Mouse (Mus musculus): ENCODE results near the gene Gbp7. TPM values are rescaled to one million over a fixed set of nuclear protein-coding genes. Genes with fewer than 3 reads are reported as not detected.
"Not testable (repeated sequence)": the region's sequence is repeated elsewhere in the genome, so short reads cannot be mapped to it uniquely, and the experiment has no call there.

Gene Gbp7
- polyA plus RNA-seq, 1 experiment = 6.4 TPM

GRCm38 (mm10) chr3:142559632-142560228 is 29.6 kb downstream of the Gbp7 start, which contains the start of gene Gbp3:
Gene Gbp3 (plus strand): TSS chr3:142560026.
- peak within 1 kb of the TSS; percentile 48 for H3K27ac ChIP-seq (ENCODE audit: insufficient read depth, low read length)
- TF ChIP-seq POLR2A (IDR thresholded peaks at IDR 0.05; ENCODE audit: low read depth, low read length) = peak; percentile 42; the same call in 1 of the 2 replicates
- no peak for TF ChIP-seq CTCF (IDR thresholded peaks at IDR 0.05; ENCODE audit: borderline replicate concordance, insufficient read depth, low read length)
- peak within 1 kb of the TSS; percentile 37 for H3K4me3 ChIP-seq (ENCODE audit: insufficient read depth, low read length)
- H3K4me1 ChIP-seq (ENCODE audit: control insufficient read depth, insufficient read depth, low read length) = no peaks in the 10 kb centered on the region; the same call in 1 of the 2 replicates

- peak overlapping the region; percentile 48 for H3K27ac ChIP-seq (ENCODE audit: insufficient read depth, low read length)
- no peaks in the 10 kb centered on the region; the same call in 1 of the 2 replicates for H3K4me1 ChIP-seq (ENCODE audit: control insufficient read depth, insufficient read depth, low read length)
- 0 out of 2 replicates have a peak, but pooled peaks have one; percentile 34 for TF ChIP-seq POLR2A (IDR thresholded peaks at IDR 0.05; ENCODE audit: low read depth, low read length)
- TF ChIP-seq CTCF (IDR thresholded peaks at IDR 0.05; ENCODE audit: borderline replicate concordance, insufficient read depth, low read length) = peak; percentile 98
- H3K4me3 ChIP-seq (ENCODE audit: insufficient read depth, low read length) = peak overlapping the region; percentile 37
These were observed 30.3 kb downstream of the Gbp7 start for GRCm38 (mm10) chr3:142560296-142560948.

- Histone ChIP-seq H3K4me1 (ENCODE audit: control insufficient read depth, insufficient read depth, low read length) (no peaks in the 10 kb centered on the region; the same call in 1 of the 2 replicates), H3K27ac (ENCODE audit: insufficient read depth, low read length) (no peak overlapping the region), H3K4me3 (ENCODE audit: insufficient read depth, low read length) (no peak overlapping the region)
- no peak for TF ChIP-seq POLR2A (IDR thresholded peaks at IDR 0.05; ENCODE audit: low read depth, low read length)
- TF ChIP-seq CTCF (IDR thresholded peaks at IDR 0.05; ENCODE audit: borderline replicate concordance, insufficient read depth, low read length) = no peak
These were observed 31.0 kb downstream of the Gbp7 start for GRCm38 (mm10) chr3:142561045-142561646.

- Histone ChIP-seq H3K4me1 (ENCODE audit: control insufficient read depth, insufficient read depth, low read length) (no peaks in the 10 kb centered on the region; the same call in 1 of the 2 replicates), H3K27ac (ENCODE audit: insufficient read depth, low read length) (no peak overlapping the region), H3K4me3 (ENCODE audit: insufficient read depth, low read length) (no peak overlapping the region)
- no peak for TF ChIP-seq CTCF (IDR thresholded peaks at IDR 0.05; ENCODE audit: borderline replicate concordance, insufficient read depth, low read length)
- TF ChIP-seq POLR2A (IDR thresholded peaks at IDR 0.05; ENCODE audit: low read depth, low read length) = no peak
These were observed 31.5 kb downstream of the Gbp7 start for GRCm38 (mm10) chr3:142561666-142562065.

GRCm38 (mm10) chr3:142567490-142567889 is 37.3 kb downstream of the Gbp7 start:
- H3K4me3 ChIP-seq (ENCODE audit: insufficient read depth, low read length); H3K4me1 ChIP-seq (ENCODE audit: control insufficient read depth, insufficient read depth, low read length); H3K27ac ChIP-seq (ENCODE audit: insufficient read depth, low read length): not testable (repeated sequence)

GRCm38 (mm10) chr3:142570738-142571137 is 40.6 kb downstream of the Gbp7 start:
- H3K4me3 ChIP-seq (ENCODE audit: insufficient read depth, low read length) = no peak overlapping the region
- H3K4me1 ChIP-seq (ENCODE audit: control insufficient read depth, insufficient read depth, low read length) = no peaks in the 10 kb centered on the region
- TF ChIP-seq POLR2A (IDR thresholded peaks at IDR 0.05; ENCODE audit: low read depth, low read length) (no peak), CTCF (IDR thresholded peaks at IDR 0.05; ENCODE audit: borderline replicate concordance, insufficient read depth, low read length) (no peak)
- no peak overlapping the region for H3K27ac ChIP-seq (ENCODE audit: insufficient read depth, low read length)

- no peak overlapping the region for H3K4me3 ChIP-seq (ENCODE audit: insufficient read depth, low read length)
- no peaks in the 10 kb centered on the region for H3K4me1 ChIP-seq (ENCODE audit: control insufficient read depth, insufficient read depth, low read length)
- H3K27ac ChIP-seq (ENCODE audit: insufficient read depth, low read length) = no peak overlapping the region
- TF ChIP-seq CTCF (IDR thresholded peaks at IDR 0.05; ENCODE audit: borderline replicate concordance, insufficient read depth, low read length) (no peak), POLR2A (IDR thresholded peaks at IDR 0.05; ENCODE audit: low read depth, low read length) (no peak)
These were observed 47.0 kb downstream of the Gbp7 start for GRCm38 (mm10) chr3:142577108-142577507.

GRCm38 (mm10) chr3:142578342-142578741 is 48.2 kb downstream of the Gbp7 start:
- Histone ChIP-seq H3K4me3 (ENCODE audit: insufficient read depth, low read length) (no peak overlapping the region), H3K27ac (ENCODE audit: insufficient read depth, low read length) (no peak overlapping the region), H3K4me1 (ENCODE audit: control insufficient read depth, insufficient read depth, low read length) (no peaks in the 10 kb centered on the region)
- TF ChIP-seq CTCF (IDR thresholded peaks at IDR 0.05; ENCODE audit: borderline replicate concordance, insufficient read depth, low read length) (no peak), POLR2A (IDR thresholded peaks at IDR 0.05; ENCODE audit: low read depth, low read length) (no peak)

GRCm38 (mm10) chr3:142583067-142583466 is 52.9 kb downstream of the Gbp7 start:
- H3K27ac ChIP-seq (ENCODE audit: insufficient read depth, low read length) = no peak overlapping the region
- H3K4me3 ChIP-seq (ENCODE audit: insufficient read depth, low read length) = no peak overlapping the region
- H3K4me1 ChIP-seq (ENCODE audit: control insufficient read depth, insufficient read depth, low read length) = no peaks in the 10 kb centered on the region
- TF ChIP-seq CTCF (IDR thresholded peaks at IDR 0.05; ENCODE audit: borderline replicate concordance, insufficient read depth, low read length) (no peak), POLR2A (IDR thresholded peaks at IDR 0.05; ENCODE audit: low read depth, low read length) (no peak)

- no peak for TF ChIP-seq POLR2A (IDR thresholded peaks at IDR 0.05; ENCODE audit: low read depth, low read length)
- no peak for TF ChIP-seq CTCF (IDR thresholded peaks at IDR 0.05; ENCODE audit: borderline replicate concordance, insufficient read depth, low read length)
- H3K4me1 ChIP-seq (ENCODE audit: control insufficient read depth, insufficient read depth, low read length) = no peaks in the 10 kb centered on the region
- H3K4me3 ChIP-seq (ENCODE audit: insufficient read depth, low read length) = no peak overlapping the region
- no peak overlapping the region for H3K27ac ChIP-seq (ENCODE audit: insufficient read depth, low read length)
These were observed 57.2 kb downstream of the Gbp7 start for GRCm38 (mm10) chr3:142587386-142587785.
